In genomic region chr4:135951505-135951904, GRCm38 (mm10) we compare ENCODE assay signal across 17 mouse cellular contexts. TPM values are rescaled to one million over a fixed set of nuclear protein-coding genes. Genes with fewer than 3 reads are reported as not detected.
DNase-seq lines count a peak whose midpoint lies in the region; TF ChIP-seq lines count a peak whose summit lies in the region.
"Had no signal": no experiment of that assay in that cellular context is flagged by ENCODE, and none has a peak within 500 bp of the region (broad histone marks: within the 10 kb centered on the region; RNA-seq: fewer than 3 reads in every experiment).

No protein-coding gene starts in this region.

- intact Hi-C loops in left cerebral cortex, adult 2 months (cut with DNase I) = no loop called here
- intact Hi-C loops in left cerebral cortex, postnatal 10 days (cut with DNase I) = no loop called here

- H3K36me3 ChIP-seq in MEL (ENCODE audit: control insufficient read depth in 1 of 2, insufficient read depth in 2 of 2, low read length in 2 of 2) = peaks cover 3 to 9% of the 10 kb centered on the region in 2 experiments

- peak; percentile 34 for TF ChIP-seq CTCF in left cerebral cortex, adult 2 months (IDR thresholded peaks at IDR 0.05)
- TF ChIP-seq CTCF in MEL (IDR thresholded peaks at IDR 0.05 in 2 of 3, conservative IDR thresholded peaks at IDR 0.05 in 1 of 3; ENCODE audit: control insufficient read depth in 1 of 3, insufficient read depth in 1 of 3, low read depth in 2 of 3, low read length in 3 of 3, poor library complexity in 1 of 3, severe bottlenecking in 1 of 3) = peak; percentile 44 to 46 (median 46)

- TF ChIP-seq EP300 in MEL (IDR thresholded peaks at IDR 0.05; ENCODE audit: low read depth in 1 of 2, low read length in 2 of 2) = no peak

- no peak overlapping the region for H3K9ac ChIP-seq in MEL (ENCODE audit: control insufficient read depth, low read depth, low read length, poor library complexity, severe bottlenecking)
- H3K9ac ChIP-seq: heart, embryonic 13.5 days; hindbrain, embryonic 13.5 days; kidney, embryonic 15.5 days had no signal

- no peak overlapping the region for H3K4me3 ChIP-seq in left cerebral cortex, adult 2 months
- no peak overlapping the region for H3K4me3 ChIP-seq in MEL (ENCODE audit: control insufficient read depth in 1 of 2, insufficient read depth in 1 of 2, low read depth in 2 of 2, low read length in 2 of 2)
- H3K4me3 ChIP-seq: heart, embryonic 13.5 days; hindbrain, embryonic 13.5 days; kidney, embryonic 15.5 days had no signal

- peaks cover 0 to 5% of the 10 kb centered on the region in 2 experiments; a peak in 3 of 4 replicates for H3K4me1 ChIP-seq in MEL (ENCODE audit: control insufficient read depth in 1 of 2, insufficient read depth in 2 of 2, low read length in 2 of 2)

- peak; percentile 46 for DNase-seq in cerebellum, adult 9-10 months
- DNase-seq in cerebellum, adult 11 months = no peak
- no peak for DNase-seq in left cerebral cortex, adult 2 months (ENCODE audit: extremely low spot score in 1 of 2, low spot score in 2 of 2)
- no peak for DNase-seq in left cerebral cortex, postnatal 10 days (ENCODE audit: extremely low spot score in 1 of 2, low spot score in 2 of 2)
- DNase-seq in 3T3-L1 (ENCODE audit: low read depth, low spot score) (peak; percentile 34), MEL (ENCODE audit: low read depth, low spot score) (peak; percentile 35)
- DNase-seq in adrenal gland, adult 18-20 months (ENCODE audit: low spot score in 2 of 2) = no peak
- no peak for DNase-seq in natural killer cell, adult 2 months (ENCODE audit: low spot score in 2 of 2)
- DNase-seq: gastrocnemius, postnatal 25 days; lung, postnatal 14 days; midbrain, embryonic 14.5 days; retina, postnatal 1 day; spleen, adult 18-20 months; thymus, adult 18-20 months had no signal

- H3K27me3 ChIP-seq in MEL (ENCODE audit: control insufficient read depth in 1 of 2, insufficient read depth in 2 of 2, low read length in 2 of 2) = no peaks in the 10 kb centered on the region
- H3K27me3 ChIP-seq: heart, embryonic 13.5 days; hindbrain, embryonic 13.5 days; kidney, embryonic 15.5 days had no signal

- H3K79me2 ChIP-seq in MEL (ENCODE audit: control insufficient read depth, insufficient read depth, low read length, poor library complexity) = peaks cover 17% of the 10 kb centered on the region

- TF ChIP-seq POLR2A in MEL (IDR thresholded peaks at IDR 0.05; ENCODE audit: control insufficient read depth in 1 of 2, insufficient read depth in 1 of 2, low read depth in 1 of 2, low read length in 2 of 2, poor library complexity in 1 of 2) = no peak

- no peaks in the 10 kb centered on the region for H3K9me3 ChIP-seq in MEL (replicated peaks; ENCODE audit: insufficient read depth, low read length)
- H3K9me3 ChIP-seq: hindbrain, embryonic 13.5 days; kidney, embryonic 15.5 days had no signal

- no peak for TF ChIP-seq RAD21 in MEL (IDR thresholded peaks at IDR 0.05; ENCODE audit: low read depth, low read length)

- no peak overlapping the region for H3K27ac ChIP-seq in left cerebral cortex, adult 2 months
- no peak overlapping the region for H3K27ac ChIP-seq in MEL (ENCODE audit: control insufficient read depth, low read depth, low read length)
- H3K27ac ChIP-seq: heart, embryonic 13.5 days; hindbrain, embryonic 13.5 days; kidney, embryonic 15.5 days had no signal

TF ChIP-seq in MEL, 35 proteins besides CTCF, POLR2A, EP300 and RAD21:
- no peak for TF ChIP-seq JUND (IDR thresholded peaks at IDR 0.05; ENCODE audit: low read depth, low read length)
- no peak for TF ChIP-seq MYB (IDR thresholded peaks at IDR 0.05; ENCODE audit: low read depth, low read length)
- no peak for TF ChIP-seq KAT2A (conservative IDR thresholded peaks at IDR 0.05; ENCODE audit: low read depth, low read length)
- TF ChIP-seq HCFC1 (IDR thresholded peaks at IDR 0.05; ENCODE audit: low read depth, low read length) = no peak
- no peak for TF ChIP-seq GATA1 (IDR thresholded peaks at IDR 0.05; ENCODE audit: low read depth, low read length)
- TF ChIP-seq POLR2AphosphoS2 (IDR thresholded peaks at IDR 0.05; ENCODE audit: low read length) = no peak
- no peak for TF ChIP-seq POLR2AphosphoS5 (IDR thresholded peaks at IDR 0.05; ENCODE audit: borderline replicate concordance, low read depth, low read length)
- TF ChIP-seq UBTF (IDR thresholded peaks at IDR 0.05; ENCODE audit: borderline replicate concordance, insufficient read depth, low read depth, low read length) = no peak
- no peak for TF ChIP-seq MYC (IDR thresholded peaks at IDR 0.05; ENCODE audit: low read depth, low read length)
- TF ChIP-seq ELF1 (IDR thresholded peaks at IDR 0.05; ENCODE audit: low read depth, low read length) = no peak
- no peak for TF ChIP-seq MXI1 (IDR thresholded peaks at IDR 0.05; ENCODE audit: low read depth, low read length)
- no peak for TF ChIP-seq CHD2 (IDR thresholded peaks at IDR 0.05; ENCODE audit: low read length)
- TF ChIP-seq TCF12 (IDR thresholded peaks at IDR 0.05; ENCODE audit: low read depth, low read length) = no peak
- TF ChIP-seq BHLHE40 (IDR thresholded peaks at IDR 0.05; ENCODE audit: borderline replicate concordance, low read depth, low read length) = no peak

RNA-seq across cellular contexts. Expression of gene Hmgcl, which starts 5.3 kb away (rescaled TPM):
- total RNA-seq in left cerebral cortex, adult 2 months (2021) = 10 to 100 TPM; 33.4 to 34.1 TPM
- total RNA-seq in left cerebral cortex, postnatal 10 days (2021) = 10 to 100 TPM; 30.5 to 31.9 TPM
- total RNA-seq in MEL (2012; rRNA removed) = 48.5 and 48.7 TPM in 2 replicates
- polyA plus RNA-seq in MEL (2012; ENCODE audit: insufficient read depth in 1 of 2, insufficient read length in 2 of 2, low read depth in 1 of 2, low replicate concordance in 2 of 2, missing spikeins in 1 of 2) = 10 to 100 TPM in 1 of 2 experiments, not detected in 1; 66.5 TPM
- 10 to 100 TPM; 53.2 to 62.3 TPM for total RNA-seq in adrenal gland, adult 18-20 months (2021)

RNA-seq across cellular contexts. Expression of gene Gale, which starts 12.0 kb away (rescaled TPM):
- total RNA-seq in left cerebral cortex, adult 2 months (2021) = 10 to 100 TPM; 22.0 to 22.9 TPM
- total RNA-seq in left cerebral cortex, postnatal 10 days (2021) = 10 to 100 TPM; 28.0 to 29.7 TPM
- total RNA-seq in MEL (2012; rRNA removed) = 23.3 and 24.5 TPM in 2 replicates
- 10 to 100 TPM in 1 of 2 experiments, not detected in 1; 31.2 TPM for polyA plus RNA-seq in MEL (2012; ENCODE audit: insufficient read depth in 1 of 2, insufficient read length in 2 of 2, low read depth in 1 of 2, low replicate concordance in 2 of 2, missing spikeins in 1 of 2)
- total RNA-seq in adrenal gland, adult 18-20 months (2021) = 10 to 100 TPM; 18.2 to 43.2 TPM

RNA-seq across cellular contexts. Expression of gene Lypla2, which starts 20.9 kb away (rescaled TPM):
- total RNA-seq in left cerebral cortex, adult 2 months (2021) = 10 to 100 TPM; 92.9 to 96.7 TPM
- total RNA-seq in left cerebral cortex, postnatal 10 days (2021) = 10 to 100 TPM; 94.0 to 95.0 TPM
- total RNA-seq in MEL (2012; rRNA removed) = 53.8 and 65.1 TPM in 2 replicates
- 10 to 100 TPM in 1 of 2 experiments, not detected in 1; 95.6 TPM for polyA plus RNA-seq in MEL (2012; ENCODE audit: insufficient read depth in 1 of 2, insufficient read length in 2 of 2, low read depth in 1 of 2, low replicate concordance in 2 of 2, missing spikeins in 1 of 2)
- total RNA-seq in adrenal gland, adult 18-20 months (2021) = 10 to 100 TPM; 71.4 to 71.5 TPM

RNA-seq across cellular contexts. Expression of gene Fuca1, which starts 31.0 kb away (rescaled TPM):
- total RNA-seq in left cerebral cortex, adult 2 months (2021) = 10 to 100 TPM; 34.9 to 37.9 TPM
- 10 to 100 TPM; 46.8 to 47.9 TPM for total RNA-seq in left cerebral cortex, postnatal 10 days (2021)
- 26.8 and 33.7 TPM in 2 replicates for total RNA-seq in MEL (2012; rRNA removed)
- polyA plus RNA-seq in MEL (2012; ENCODE audit: insufficient read depth in 1 of 2, insufficient read length in 2 of 2, low read depth in 1 of 2, low replicate concordance in 2 of 2, missing spikeins in 1 of 2) = 10 to 100 TPM in 1 of 2 experiments, not detected in 1; 48.6 TPM
- 100 to 1,000 TPM in 1 of 2 experiments, 10 to 100 TPM in 1; 95.5 to 101 TPM for total RNA-seq in adrenal gland, adult 18-20 months (2021)

RNA-seq across cellular contexts. Expression of gene Pithd1, which starts 35.6 kb away (rescaled TPM):
- 10 to 100 TPM; 75.9 to 95.0 TPM for total RNA-seq in left cerebral cortex, adult 2 months (2021)
- 10 to 100 TPM; 58.4 to 63.8 TPM for total RNA-seq in left cerebral cortex, postnatal 10 days (2021)
- total RNA-seq in MEL (2012; rRNA removed) = 75.5 and 77.7 TPM in 2 replicates
- polyA plus RNA-seq in MEL (2012; ENCODE audit: insufficient read depth in 1 of 2, insufficient read length in 2 of 2, low read depth in 1 of 2, low replicate concordance in 2 of 2, missing spikeins in 1 of 2) = 10 to 100 TPM in 1 of 2 experiments, not detected in 1; 62.8 TPM
- total RNA-seq in adrenal gland, adult 18-20 months (2021) = 10 to 100 TPM; 29.4 to 31.4 TPM

Comparison
In these comparisons a context has a peak if more than half of its experiments do, and no peak if none do; other contexts are left out.
1. DNase-seq: peak in cerebellum, adult 9-10 months (single experiment), 3T3-L1 (single experiment) and MEL (single experiment); none in cerebellum, adult 11 months (single experiment), left cerebral cortex, adult 2 months (0 of 2), left cerebral cortex, postnatal 10 days (0 of 2), adrenal gland, adult 18-20 months (0 of 2) and natural killer cell, adult 2 months (0 of 2).